Mouse (Mus musculus) retina, postnatal 7 days (tissue): ENCODE measurements at regions not wholly inside any gene's neighbourhood (a gene's known extent, or its start where the extent isn't known, plus 50 kb on each side); places are given as distances from the start of the nearest gene placed in this dataset.
"Not testable (repeated sequence)": the region's sequence is repeated elsewhere in the genome, so short reads cannot be mapped to it uniquely, and the experiment has no call there.

Source experiments
- DNase-seq: peaks from one replicate; pipeline ENCODE4 v3.0.0-alpha.2; 2012; ENCODE audit warnings: low read depth, low spot score

DNA sequence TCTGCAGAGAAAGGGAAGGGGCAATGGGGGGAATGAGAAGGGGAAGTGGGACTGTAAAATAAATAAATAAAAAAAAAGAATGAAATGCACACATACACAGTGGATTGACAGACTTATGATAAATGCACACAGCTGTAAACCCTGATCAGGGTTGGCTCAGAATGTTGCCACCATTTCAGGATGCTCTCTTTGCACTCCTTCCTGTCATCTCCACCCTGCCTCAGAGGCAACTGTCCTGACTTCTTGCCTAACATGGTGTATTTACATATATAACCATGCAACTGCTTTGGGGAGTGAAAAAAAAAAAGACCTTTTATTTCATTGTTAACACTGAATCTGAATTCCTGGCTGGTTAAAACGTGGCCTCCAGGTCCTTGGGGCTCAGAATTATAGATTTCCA, 149.4 kb downstream of the Kcnrg start:
- DNase-seq: no peak

DNA sequence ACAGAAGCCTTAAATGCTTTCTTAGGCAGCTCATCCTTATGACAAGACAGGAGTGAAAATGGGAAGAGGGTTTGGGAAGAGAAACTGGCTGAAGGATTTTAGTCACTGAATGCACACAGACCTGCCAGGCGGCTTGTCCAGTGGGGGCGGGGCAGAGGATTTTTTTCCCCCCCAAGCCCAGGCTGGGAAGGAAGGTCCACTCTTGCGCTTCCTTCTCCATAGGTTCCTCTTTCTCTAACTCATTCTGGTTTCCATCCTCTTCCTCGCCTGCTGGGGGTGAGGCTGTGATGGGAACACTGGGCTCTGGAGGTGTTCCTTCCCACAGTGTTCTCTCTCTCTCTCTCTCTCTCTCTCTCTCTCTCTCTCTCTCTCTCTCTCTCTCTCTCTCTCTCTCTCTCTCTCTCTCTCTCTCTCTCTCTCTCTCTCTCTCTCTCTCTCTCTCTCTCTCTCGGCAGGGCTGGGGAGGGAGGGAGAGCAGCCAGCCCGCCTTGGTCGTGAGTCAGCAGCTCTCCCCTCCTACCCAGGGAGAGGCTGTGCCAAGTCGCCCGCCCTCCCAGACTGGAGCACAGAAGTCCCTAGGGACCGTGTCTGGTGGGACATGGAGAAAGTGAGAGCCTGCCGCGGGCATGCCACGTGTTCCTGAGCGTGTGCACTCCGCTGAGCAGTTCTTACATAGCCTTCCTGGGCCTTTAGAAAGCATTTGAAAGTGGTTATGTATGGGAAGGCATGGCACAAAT, 150.0 kb downstream of the Kcnrg start:
- no peak for DNase-seq

GRCm38 (mm10) chr14:61757823-61758175, 150.5 kb downstream of the Kcnrg start:
- DNase-seq: no peak

DNA sequence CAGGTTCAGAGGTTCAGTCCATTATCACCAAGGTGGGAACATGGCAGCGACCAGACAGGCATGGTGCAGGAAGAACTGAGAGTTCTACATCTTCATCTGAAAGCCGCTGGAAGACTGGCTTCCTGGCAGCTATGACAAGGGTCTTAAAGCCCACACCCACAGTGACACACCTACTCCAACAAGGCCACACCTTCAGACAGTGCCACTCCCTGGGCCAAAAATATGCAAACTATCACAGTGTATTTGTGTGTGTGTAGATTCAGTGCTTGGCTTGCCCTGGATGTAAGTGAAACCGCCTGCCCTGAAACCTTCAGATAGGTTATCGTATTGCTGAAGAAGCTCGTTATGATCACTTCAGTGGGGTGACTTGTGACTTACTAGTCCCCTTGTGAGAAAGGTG, 151.3 kb downstream of the Kcnrg start:
- DNase-seq: no peak

DNA sequence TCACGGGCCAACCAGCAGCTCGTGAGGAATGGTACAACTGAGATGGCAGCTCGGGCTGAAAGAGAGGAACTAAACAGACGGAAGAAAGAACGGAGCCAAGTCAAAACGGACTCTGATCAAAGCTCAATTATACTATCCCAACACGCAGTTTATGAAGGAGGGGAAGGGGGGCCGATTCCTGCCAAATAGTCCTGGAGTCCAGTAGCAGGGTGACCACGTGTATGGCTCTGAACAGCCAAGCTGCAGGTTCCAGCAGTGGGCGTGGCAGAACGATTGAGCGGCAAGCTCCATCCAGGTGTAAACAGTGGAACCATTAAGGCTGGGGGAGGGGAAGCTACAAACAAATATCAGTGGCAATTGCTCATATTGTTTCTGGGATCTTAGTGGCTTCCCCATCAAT, 152.9 kb downstream of the Kcnrg start:
- DNase-seq: not testable (repeated sequence)

DNA sequence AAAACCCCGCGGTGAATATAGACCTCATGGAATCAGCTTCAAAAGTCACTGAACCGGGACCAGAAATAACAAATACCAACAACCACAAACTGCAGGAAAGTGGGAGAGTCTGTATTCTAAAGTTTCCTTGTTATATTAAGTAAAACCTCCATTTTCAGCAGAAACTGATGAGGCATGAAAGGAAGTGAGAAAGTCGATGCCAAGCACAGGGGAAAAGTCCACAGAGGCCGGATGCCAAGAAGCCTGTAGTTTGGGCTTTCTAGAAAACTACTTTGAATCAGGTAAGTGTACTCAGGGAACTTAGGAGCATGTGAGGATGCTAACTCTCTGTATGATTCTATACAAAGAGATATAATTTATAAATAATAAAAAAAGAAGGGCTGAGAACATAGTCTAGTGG, 154.8 kb downstream of the Kcnrg start:
- DNase-seq: no peak

- no peak for DNase-seq
Measured at GRCm38 (mm10) chr14:61769881-61770280, 162.6 kb downstream of the Kcnrg start.

GRCm38 (mm10) chr14:61774171-61774570, 166.9 kb downstream of the Kcnrg start:
- DNase-seq: no peak

- DNase-seq: no peak
Measured at GRCm38 (mm10) chr14:61778618-61779017, 171.4 kb downstream of the Kcnrg start.

- no peak for DNase-seq
Measured at GRCm38 (mm10) chr14:61783206-61783605, 175.9 kb downstream of the Kcnrg start.

- DNase-seq: no peak
Measured at GRCm38 (mm10) chr14:61784609-61785008, 177.4 kb downstream of the Kcnrg start.

DNA sequence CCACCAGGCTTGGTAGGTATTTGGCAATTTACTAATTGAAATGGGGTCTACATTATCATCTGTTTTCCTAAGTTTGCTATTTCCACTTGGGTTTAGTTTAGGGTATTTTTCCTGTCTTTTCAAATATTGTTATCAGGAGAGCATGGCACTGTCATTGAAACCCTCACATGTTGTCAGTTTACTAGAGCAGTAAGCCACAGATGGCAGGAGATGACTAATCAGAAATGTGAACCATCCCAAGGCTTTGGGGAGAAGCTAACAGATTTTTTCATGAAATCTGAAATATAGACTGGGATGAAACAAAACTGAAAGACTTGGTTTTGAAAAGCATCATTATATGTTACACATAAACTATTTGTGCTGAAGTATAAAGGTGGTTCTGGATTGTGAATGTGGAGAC, 178.8 kb downstream of the Kcnrg start:
- DNase-seq: no peak

DNA sequence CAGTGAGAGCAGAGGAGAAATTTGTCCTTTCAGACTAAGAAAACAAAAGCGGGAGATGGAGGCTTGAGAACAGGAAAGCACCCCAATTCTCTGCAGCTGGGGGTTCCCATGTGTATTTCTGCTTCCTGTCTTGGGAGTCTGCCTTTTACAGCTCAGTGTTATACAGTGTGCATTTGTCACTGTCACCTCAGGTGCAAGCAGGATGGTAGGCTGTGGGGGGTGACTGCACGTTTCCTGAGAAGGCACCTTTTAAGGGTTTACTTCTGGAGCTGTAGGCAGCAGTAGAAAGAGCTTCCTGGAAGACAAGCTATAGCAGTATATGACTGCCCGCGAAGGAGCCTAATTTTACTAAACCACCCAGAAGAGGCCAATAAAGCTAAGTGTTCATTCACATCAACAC, 180.5 kb downstream of the Kcnrg start:
- no peak for DNase-seq

DNA sequence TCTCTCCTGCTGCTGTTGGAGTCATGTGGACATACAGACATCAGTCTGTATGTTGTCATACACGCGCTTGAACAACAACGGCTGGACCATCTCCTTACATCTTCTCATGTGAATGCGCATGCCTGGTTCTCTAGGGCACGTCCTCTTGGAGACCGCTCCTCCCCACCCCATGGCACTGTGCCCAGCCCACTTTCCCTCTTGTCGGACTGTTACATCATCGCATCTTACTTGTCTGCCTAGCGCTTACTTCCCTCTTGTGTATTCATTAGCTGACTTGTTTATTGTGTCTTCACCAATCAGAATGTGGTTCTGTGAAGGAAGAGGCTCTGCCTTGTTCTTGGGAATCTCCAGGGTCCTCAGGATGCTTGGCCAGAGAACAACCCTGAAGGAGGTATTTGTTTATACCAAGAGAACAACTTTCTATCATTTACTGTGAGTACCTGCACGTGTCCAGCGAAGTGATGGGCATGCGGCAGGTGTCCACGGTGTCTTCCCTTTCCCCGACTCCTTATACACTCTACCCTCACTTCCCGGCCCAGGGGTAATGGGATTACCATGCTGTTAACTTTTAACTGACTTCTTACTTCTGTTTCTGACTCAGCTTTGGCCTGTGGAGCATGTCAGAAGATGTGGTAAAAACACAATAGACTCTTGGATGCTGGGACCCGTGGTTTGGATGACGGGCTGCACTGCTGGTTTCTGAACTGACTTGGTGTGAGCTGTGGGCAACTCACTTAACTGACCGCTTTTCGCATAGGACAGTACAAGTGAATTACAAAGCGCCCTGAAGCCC, 181.9 kb downstream of the Kcnrg start:
- DNase-seq: no peak

- no peak for DNase-seq
Measured at GRCm38 (mm10) chr14:61795976-61796645, 188.9 kb downstream of the Kcnrg start.

DNA sequence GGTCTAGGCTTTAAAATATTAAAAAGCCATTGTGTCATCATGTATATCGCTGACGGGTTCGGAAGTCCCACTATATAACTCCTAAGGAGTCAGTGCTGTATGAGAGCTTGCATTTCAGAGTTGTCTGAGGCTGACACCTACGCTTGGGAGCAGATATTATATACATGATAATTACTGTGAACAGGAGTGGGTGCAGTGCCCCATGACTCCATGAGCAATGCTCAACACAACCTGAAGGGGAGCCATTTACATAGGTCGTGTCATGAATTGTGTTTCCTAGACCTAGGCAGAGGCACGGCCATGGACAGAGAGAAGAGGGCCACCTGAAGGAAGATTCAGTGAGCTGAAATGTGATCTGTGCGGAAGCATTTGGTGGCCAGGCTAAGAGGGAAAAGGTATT, 189.4 kb downstream of the Kcnrg start:
- no peak for DNase-seq

GRCm38 (mm10) chr14:61803421-61803925, 196.2 kb downstream of the Kcnrg start:
- DNase-seq: no peak

DNA sequence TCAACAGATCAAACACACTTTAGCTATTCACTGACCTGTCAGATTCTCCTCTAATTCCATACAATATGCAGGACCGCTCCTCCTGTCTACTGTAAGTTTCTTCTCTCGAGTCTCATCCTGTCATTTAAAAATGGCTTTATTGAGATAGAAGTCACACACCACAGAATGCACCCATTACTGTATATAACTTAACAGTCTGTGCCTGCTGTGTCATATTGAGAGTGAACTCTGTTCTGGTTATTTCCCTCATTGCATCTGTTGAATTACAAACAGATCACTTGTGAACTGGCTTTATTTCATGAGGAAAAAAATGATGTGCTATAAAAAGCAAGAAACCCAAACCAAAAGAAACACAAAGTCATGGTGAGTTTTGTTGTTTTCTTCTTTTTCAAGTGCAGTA, 198.2 kb downstream of the Kcnrg start:
- no peak for DNase-seq

- DNase-seq: no peak
Measured at GRCm38 (mm10) chr14:61808193-61808592, 200.9 kb downstream of the Kcnrg start.

- DNase-seq: no peak
Measured at GRCm38 (mm10) chr14:61809716-61810437, 202.6 kb downstream of the Kcnrg start.

DNA sequence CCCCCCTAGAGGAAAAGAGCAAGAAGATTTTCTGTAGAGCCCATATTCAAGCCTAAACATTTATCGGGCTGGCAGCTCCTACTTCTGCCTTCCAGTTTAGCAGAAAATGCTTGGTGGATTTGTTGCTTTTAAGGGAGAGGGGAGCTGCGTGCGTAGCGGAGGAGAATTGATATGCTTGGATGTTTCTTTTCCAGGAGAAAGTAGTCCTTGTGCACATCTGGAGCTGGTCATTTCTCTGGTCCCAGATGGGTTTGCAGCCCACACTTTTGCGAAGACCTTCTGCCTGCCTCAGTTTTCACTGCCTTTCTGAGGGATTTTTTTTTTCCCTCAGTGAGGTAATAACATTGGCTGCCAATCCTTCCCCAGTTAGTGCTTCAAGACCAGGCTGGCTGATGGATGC, 203.6 kb downstream of the Kcnrg start:
- DNase-seq: no peak

GRCm38 (mm10) chr14:61817711-61818110, 210.5 kb downstream of the Kcnrg start:
- no peak for DNase-seq
